Mouse (Mus musculus) adrenal gland, adult 2 months (tissue): Measurements from ENCODE around the gene Grm6. TPM values are rescaled to one million over a fixed set of nuclear protein-coding genes. Genes with fewer than 3 reads are reported as not detected.

Experiments used
- DNase-seq: peaks from one replicate; pipeline ENCODE4 v3.0.0; 2021
- polyA plus RNA-seq: library from polyadenylated mRNA; depleted of rRNA; stranded (reverse); fragments of >200 nt; gene quantifications from 2 replicates; pipeline ENCODE4 v1.2.3, GENCODE M21; 2012; rRNA removed
- total RNA-seq, 2 experiments: library from RNA; stranded (reverse); gene quantifications; 2 replicates each; pipeline ENCODE4 v1.2.3; 2021

Gene Grm6
- total and polyA plus RNA-seq, 3 experiments: not detected

- DNase-seq: no peak
Observed at GRCm38 (mm10) chr11:50914461-50914860, 64.0 kb downstream of the Grm6 start.

Other genes starting within 250 kb of the Grm6 start
- gene Adamts2, start 248.6 kb upstream of the Grm6 start, total RNA-seq: 1 to 10 TPM; 4.4 to 9.1 TPM
- gene Adamts2, start 248.6 kb upstream of the Grm6 start, polyA plus RNA-seq: 10.0 and 10.8 TPM in 2 replicates
- 1 to 10 TPM; 2.6 to 6.1 TPM for gene Zfp354c, start 23.0 kb upstream of the Grm6 start, total RNA-seq
- 0.40 and 0.62 TPM in 2 replicates for gene Zfp354c, start 23.0 kb upstream of the Grm6 start, polyA plus RNA-seq
- under 1 TPM; 0.69 to 0.93 TPM for gene Zfp879, start 9.1 kb upstream of the Grm6 start, total RNA-seq
- gene Zfp879, start 9.1 kb upstream of the Grm6 start, polyA plus RNA-seq: 0.03 and 0.10 TPM in 2 replicates
- gene Zfp454, start 37.0 kb downstream of the Grm6 start, total RNA-seq: 1 to 10 TPM; 2.6 to 4.9 TPM
- gene Zfp454, start 37.0 kb downstream of the Grm6 start, polyA plus RNA-seq: 0.11 and 0.32 TPM in 2 replicates
- 1 to 10 TPM; 6.5 to 7.9 TPM for gene Zfp2, start 65.5 kb downstream of the Grm6 start, total RNA-seq
- gene Zfp2, start 65.5 kb downstream of the Grm6 start, polyA plus RNA-seq: 0.71 and 0.96 TPM in 2 replicates
- 1 to 10 TPM; 2.7 to 3.0 TPM for gene Zfp354b, start 80.9 kb downstream of the Grm6 start, total RNA-seq
- 0.06 and 0.11 TPM in 2 replicates for gene Zfp354b, start 80.9 kb downstream of the Grm6 start, polyA plus RNA-seq
- not detected for gene 4933414I15Rik, start 93.1 kb downstream of the Grm6 start, total RNA-seq
- not detected in 2 replicates for gene 4933414I15Rik, start 93.1 kb downstream of the Grm6 start, polyA plus RNA-seq
- gene Prop1, start 103.1 kb downstream of the Grm6 start, total RNA-seq: not detected
- gene Prop1, start 103.1 kb downstream of the Grm6 start, polyA plus RNA-seq: 0.09 and 0.20 TPM in 2 replicates
- gene Olfr1378, start 115.8 kb downstream of the Grm6 start, total RNA-seq: not detected
- gene Olfr1378, start 115.8 kb downstream of the Grm6 start, polyA plus RNA-seq: not detected in 2 replicates
- not detected for gene Olfr1377, start 131.3 kb downstream of the Grm6 start, total RNA-seq
- not detected in 2 replicates for gene Olfr1377, start 131.3 kb downstream of the Grm6 start, polyA plus RNA-seq
- not detected for gene Olfr51, start 152.9 kb downstream of the Grm6 start, total RNA-seq
- gene Olfr51, start 152.9 kb downstream of the Grm6 start, polyA plus RNA-seq: not detected in 2 replicates
- gene Olfr54, start 163.6 kb downstream of the Grm6 start, total RNA-seq: under 1 TPM; 0.32 to 0.55 TPM
- gene Olfr54, start 163.6 kb downstream of the Grm6 start, polyA plus RNA-seq: 3.4 and 3.9 TPM in 2 replicates
- not detected for gene Olfr1375, start 197.4 kb downstream of the Grm6 start, total RNA-seq
- gene Olfr1375, start 197.4 kb downstream of the Grm6 start, polyA plus RNA-seq: not detected in 2 replicates
- gene Zfp354a, start 208.6 kb downstream of the Grm6 start, total RNA-seq: 1 to 10 TPM; 4.7 to 8.5 TPM
- 0.47 and 0.70 TPM in 2 replicates for gene Zfp354a, start 208.6 kb downstream of the Grm6 start, polyA plus RNA-seq